Mouse (Mus musculus) cerebellum, postnatal 25 days (tissue): ENCODE data around the gene Gm21732.
"Not testable (repeated sequence)": the region's sequence is repeated elsewhere in the genome, so short reads cannot be mapped to it uniquely, and the experiment has no call there.

Experiments used
- DNase-seq, 2 experiments: peaks; one replicate each; pipeline ENCODE4 v3.0.0; 2021; ENCODE audit warnings: mixed read lengths in 2 of 2

The Gm21732 gene

GRCm38 (mm10) chrY:38575591-38575990, at the start of gene Gm21732:
Gene Gm21732 (minus strand): TSS chrY:38575691.
- not testable (repeated sequence) for DNase-seq
